Comparison of ENCODE assay signal across 11 mouse cellular contexts in genomic region chr2:101967601-101968000, GRCm38 (mm10).
DNase-seq lines count a peak whose midpoint lies in the region; ATAC-seq lines count a peak whose summit lies in the region.
"Had no signal": no experiment of that assay in that cellular context is flagged by ENCODE, and none has a peak within 500 bp of the region (broad histone marks: within the 10 kb centered on the region; RNA-seq: fewer than 3 reads in every experiment).

No protein-coding gene starts in this region.

- H3K4me1 ChIP-seq in heart, embryonic 11.5 days (ENCODE audit: control insufficient read depth, insufficient read depth, low read length): peaks cover 19% of the 10 kb centered on the region
- peaks cover 66% of the 10 kb centered on the region for H3K4me1 ChIP-seq in embryonic facial prominence, embryonic 10.5 days
- peaks cover 14% of the 10 kb centered on the region; the same call in 1 of the 2 replicates for H3K4me1 ChIP-seq in liver, embryonic 13.5 days (replicated peaks)

- H3K4me3 ChIP-seq in heart, embryonic 11.5 days (ENCODE audit: low read depth, low read length): no peak overlapping the region
- no peak overlapping the region for H3K4me3 ChIP-seq in embryonic facial prominence, embryonic 10.5 days
- no peak overlapping the region for H3K4me3 ChIP-seq in liver, embryonic 13.5 days (replicated peaks)

- H3K9ac ChIP-seq in heart, embryonic 11.5 days (ENCODE audit: low read depth, low read length): no peak overlapping the region
- no peak overlapping the region for H3K9ac ChIP-seq in liver, embryonic 13.5 days

- peak overlapping the region; percentile 12; the same call in 1 of the 2 replicates for H3K4me2 ChIP-seq in heart, embryonic 11.5 days
- H3K4me2 ChIP-seq in liver, embryonic 13.5 days: no peak overlapping the region

- no peaks in the 10 kb centered on the region for H3K9me3 ChIP-seq in heart, embryonic 11.5 days (replicated peaks; ENCODE audit: control insufficient read depth, low read length)
- no peaks in the 10 kb centered on the region for H3K9me3 ChIP-seq in embryonic facial prominence, embryonic 10.5 days
- H3K9me3 ChIP-seq in liver, embryonic 13.5 days (replicated peaks): no peaks in the 10 kb centered on the region

- no peak for DNase-seq in heart, adult 8-10 months (ENCODE audit: low spot score)
- DNase-seq in embryonic facial prominence, embryonic 10.5 days (ENCODE audit: low spot score): no peak
- peak; percentile 57 to 67 for DNase-seq in kidney, adult 8-10 months
- DNase-seq in liver, embryonic 13.5 days: no peak
- DNase-seq in gastrocnemius, adult 8-10 months (ENCODE audit: low spot score in 2 of 2): no peak
- no peak for DNase-seq in gastrocnemius, postnatal 10 days
- DNase-seq in natural killer cell, adult 2 months (ENCODE audit: low spot score in 2 of 2): no peak
- DNase-seq: cerebellum, adult 8-10 months; gastrocnemius, postnatal 25 days had no signal

- no peak for ATAC-seq in heart, embryonic 11.5 days (replicated peaks; ENCODE audit: insufficient number of reproducible peaks, low FRiP score, low TSS enrichment)
- ATAC-seq in liver, embryonic 13.5 days (ENCODE audit: low read depth): peak; percentile 57
- ATAC-seq: inflammation-experienced regulatory T-cells, adult 6 months had no signal

- H3K36me3 ChIP-seq in heart, embryonic 11.5 days (ENCODE audit: control insufficient read depth, insufficient read depth, low read length): no peaks in the 10 kb centered on the region
- H3K36me3 ChIP-seq in embryonic facial prominence, embryonic 10.5 days (replicated peaks): no peaks in the 10 kb centered on the region
- H3K36me3 ChIP-seq in liver, embryonic 13.5 days: no peaks in the 10 kb centered on the region

- H3K27me3 ChIP-seq in heart, embryonic 11.5 days (ENCODE audit: control insufficient read depth, insufficient read depth, low read length): no peaks in the 10 kb centered on the region
- no peaks in the 10 kb centered on the region for H3K27me3 ChIP-seq in embryonic facial prominence, embryonic 10.5 days (replicated peaks; ENCODE audit: low read depth, poor library complexity, severe bottlenecking)
- H3K27me3 ChIP-seq in liver, embryonic 13.5 days: no peaks in the 10 kb centered on the region

- WGBS in heart, embryonic 11.5 days (ENCODE audit: insufficient replicate concordance): 36% methylated on average over 4 of the region's 4 CpGs
- WGBS in embryonic facial prominence, embryonic 10.5 days: 41% methylated on average over 4 of the region's 4 CpGs
- 51% methylated on average over 4 of the region's 4 CpGs for WGBS in liver, embryonic 13.5 days (ENCODE audit: insufficient replicate concordance)

- peak overlapping the region; percentile 60 for H3K27ac ChIP-seq in heart, embryonic 11.5 days (ENCODE audit: low read depth, low read length)
- H3K27ac ChIP-seq in embryonic facial prominence, embryonic 10.5 days (replicated peaks): 0 out of 2 replicates have a peak overlapping the region, but pooled peaks have one; percentile 37
- H3K27ac ChIP-seq in liver, embryonic 13.5 days: peak overlapping the region; percentile 48

Comparison
In these comparisons a context has a peak if more than half of its experiments do, and no peak if none do; other contexts are left out.
1. DNase-seq: peak in kidney, adult 8-10 months (2 of 2); none in heart, adult 8-10 months (single experiment), embryonic facial prominence, embryonic 10.5 days (single experiment), liver, embryonic 13.5 days (single experiment), gastrocnemius, adult 8-10 months (0 of 2), gastrocnemius, postnatal 10 days (single experiment) and natural killer cell, adult 2 months (0 of 2).
2. Peak in every context shown above with its lines, with median percentiles within 50 percentile points of each other: H3K27ac ChIP-seq.